Mouse (Mus musculus): Measurements from ENCODE around the gene Rassf6. TPM values are rescaled to one million over a fixed set of nuclear protein-coding genes. Genes with fewer than 3 reads are reported as not detected.
A peak's percentile ranks its signal among the peaks of the same experiment; 100 is the strongest.
"Not testable (repeated sequence)": the region's sequence is repeated elsewhere in the genome, so short reads cannot be mapped to it uniquely, and the experiment has no call there.

Rassf6 gene
- polyA plus RNA-seq, 1 experiment from 2014 or later = 0.14 TPM

DNA sequence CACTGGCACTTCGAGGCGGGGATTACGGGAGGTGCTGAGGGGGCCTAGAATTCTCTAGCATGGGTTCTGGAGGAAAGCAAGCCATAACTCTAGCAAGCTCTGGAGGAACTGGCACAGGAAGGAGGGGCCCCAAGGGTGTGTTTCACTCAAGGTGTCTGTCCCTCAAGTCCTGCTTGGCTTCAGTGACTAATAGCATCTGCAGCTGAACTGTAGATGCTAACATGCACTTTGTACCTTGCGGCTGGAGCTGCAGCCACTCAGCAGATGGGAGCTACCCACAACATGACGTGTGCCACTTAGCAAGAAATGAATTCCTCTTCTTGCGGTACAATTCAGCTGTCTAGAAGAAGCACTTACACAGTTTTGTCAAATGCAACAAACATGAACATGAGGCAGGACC is 18.7 kb downstream of the Rassf6 start:
- no peaks in the 10 kb centered on the region for H3K9me3 ChIP-seq
- no peaks in the 10 kb centered on the region for H3K36me3 ChIP-seq
- no peak overlapping the region for H3K27ac ChIP-seq (replicated peaks)
- H3K9ac ChIP-seq (replicated peaks) = no peak overlapping the region
- H3K4me3 ChIP-seq = no peak overlapping the region
- no peaks in the 10 kb centered on the region for H3K27me3 ChIP-seq
- H3K4me1 ChIP-seq = no peaks in the 10 kb centered on the region
- no peak overlapping the region for H3K4me2 ChIP-seq (replicated peaks)
- WGBS = 94% methylated on average over 6 of the region's 6 CpGs
- ATAC-seq (replicated peaks) = no peak

DNA sequence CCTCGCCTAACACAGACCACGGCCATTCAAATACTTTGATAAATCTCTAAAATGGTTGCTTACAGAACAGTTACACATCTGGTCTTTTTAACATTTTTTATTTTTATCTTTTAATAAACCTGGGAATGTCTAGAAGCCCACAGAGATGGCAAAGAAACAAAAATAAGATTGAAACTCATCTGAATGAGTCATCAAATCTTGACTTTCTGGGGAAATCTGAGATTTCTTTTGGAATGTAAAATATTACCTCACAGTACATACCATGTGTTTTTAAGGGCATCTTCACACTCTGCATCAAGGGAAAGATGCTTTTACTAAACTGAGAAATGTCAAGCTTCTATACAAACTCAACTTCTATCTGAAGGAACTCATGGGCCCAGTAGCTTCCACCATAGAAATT is 19.1 kb downstream of the Rassf6 start:
- H3K4me2 ChIP-seq (replicated peaks) = no peak overlapping the region
- no peak overlapping the region for H3K27ac ChIP-seq (replicated peaks)
- no peak for ATAC-seq (replicated peaks)
- H3K4me3 ChIP-seq = no peak overlapping the region
- no peaks in the 10 kb centered on the region for H3K9me3 ChIP-seq
- WGBS = 95% methylated on average over 2 of the region's 2 CpGs
- H3K4me1 ChIP-seq = no peaks in the 10 kb centered on the region
- no peak overlapping the region for H3K9ac ChIP-seq (replicated peaks)
- H3K36me3 ChIP-seq = no peaks in the 10 kb centered on the region
- H3K27me3 ChIP-seq = no peaks in the 10 kb centered on the region

DNA sequence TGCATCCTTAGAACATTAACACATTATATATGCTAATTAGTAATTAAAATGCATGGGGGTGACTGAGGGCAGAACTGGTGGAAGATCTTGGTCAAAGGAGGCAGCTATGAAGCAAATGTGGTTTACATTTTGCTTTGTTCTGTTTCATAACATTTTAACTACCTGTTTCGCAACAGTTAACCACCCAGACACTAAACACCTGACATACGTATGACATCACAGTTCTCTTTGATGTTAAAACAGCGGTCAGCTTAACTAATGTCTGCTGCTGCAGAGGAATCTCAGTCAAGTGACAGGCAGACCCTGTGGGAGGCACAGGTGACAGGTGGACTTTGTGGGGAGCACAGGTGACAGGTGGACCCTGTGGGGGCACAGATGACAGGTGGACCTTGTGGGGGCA is 22.6 kb downstream of the Rassf6 start:
- Histone ChIP-seq H3K9ac (replicated peaks) (no peak overlapping the region), H3K4me1 (no peaks in the 10 kb centered on the region), H3K4me3 (no peak overlapping the region), H3K9me3 (no peaks in the 10 kb centered on the region), H3K4me2 (replicated peaks) (no peak overlapping the region), H3K27me3 (no peaks in the 10 kb centered on the region), H3K27ac (replicated peaks) (no peak overlapping the region), H3K36me3 (no peaks in the 10 kb centered on the region)
- 92% methylated on average over 3 of the region's 3 CpGs for WGBS
- no peak for ATAC-seq (replicated peaks)

DNA sequence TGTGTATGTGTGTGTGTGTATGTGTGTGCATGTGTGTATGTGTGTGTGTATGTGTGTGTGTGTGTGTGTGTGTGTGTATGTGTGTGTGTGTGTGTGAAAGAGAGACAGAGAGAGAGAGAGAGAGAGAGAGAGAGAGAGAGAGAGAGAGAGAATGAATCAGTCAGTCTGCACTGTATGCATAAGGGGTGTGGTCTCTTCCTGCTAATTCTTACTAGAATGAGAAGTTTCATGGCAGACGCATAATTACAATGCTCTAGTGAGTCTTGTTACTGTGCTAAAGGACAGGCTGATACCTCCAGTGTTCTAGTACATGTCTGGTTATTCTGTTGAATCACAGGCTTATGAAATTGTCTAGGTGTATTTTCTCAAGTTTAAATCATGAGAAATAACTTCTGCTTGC is 27.7 kb downstream of the Rassf6 start:
- H3K27me3 ChIP-seq; H3K4me3 ChIP-seq; ATAC-seq (replicated peaks); H3K27ac ChIP-seq (replicated peaks); H3K9ac ChIP-seq (replicated peaks); H3K4me1 ChIP-seq; H3K4me2 ChIP-seq (replicated peaks); H3K36me3 ChIP-seq; H3K9me3 ChIP-seq: not testable (repeated sequence)
- WGBS = 74% methylated on average over 1 of the region's 1 CpGs

DNA sequence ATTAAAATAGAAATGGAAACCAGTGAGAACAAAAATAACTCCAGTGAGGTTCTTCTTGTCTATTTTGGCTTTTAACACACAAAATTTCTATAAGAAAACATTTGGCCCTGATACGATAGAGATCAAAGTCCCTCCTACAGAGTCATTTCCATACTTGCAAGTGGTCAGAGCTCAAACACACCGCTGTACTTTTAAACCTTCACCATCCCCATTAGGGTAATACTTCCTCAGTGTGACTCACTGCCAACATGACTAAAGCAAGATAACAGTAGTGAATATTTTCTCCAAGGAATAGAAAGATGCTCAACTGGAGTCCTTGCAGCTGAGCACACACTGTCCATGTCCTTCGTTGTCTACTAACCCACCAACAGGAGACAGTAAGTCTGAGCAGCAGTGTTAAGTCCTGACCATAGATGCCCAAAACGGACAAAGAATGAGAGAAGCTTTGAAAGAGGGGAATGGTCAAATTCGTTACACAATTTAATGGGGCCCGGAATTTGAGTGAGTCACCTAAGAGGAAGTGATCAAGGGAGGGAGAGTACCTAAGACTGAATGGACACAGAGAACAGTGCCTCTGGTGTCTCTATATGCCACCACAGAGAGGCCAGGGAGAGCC is 28.4 kb downstream of the Rassf6 start:
- H3K27me3 ChIP-seq = no peaks in the 10 kb centered on the region
- no peak overlapping the region for H3K9ac ChIP-seq (replicated peaks)
- ATAC-seq (replicated peaks) = no peak
- 84% methylated on average over 6 of the region's 6 CpGs for WGBS
- no peaks in the 10 kb centered on the region for H3K9me3 ChIP-seq
- H3K4me1 ChIP-seq = no peaks in the 10 kb centered on the region
- no peak overlapping the region for H3K4me2 ChIP-seq (replicated peaks)
- H3K27ac ChIP-seq (replicated peaks) = no peak overlapping the region
- H3K36me3 ChIP-seq = no peaks in the 10 kb centered on the region
- no peak overlapping the region for H3K4me3 ChIP-seq

DNA sequence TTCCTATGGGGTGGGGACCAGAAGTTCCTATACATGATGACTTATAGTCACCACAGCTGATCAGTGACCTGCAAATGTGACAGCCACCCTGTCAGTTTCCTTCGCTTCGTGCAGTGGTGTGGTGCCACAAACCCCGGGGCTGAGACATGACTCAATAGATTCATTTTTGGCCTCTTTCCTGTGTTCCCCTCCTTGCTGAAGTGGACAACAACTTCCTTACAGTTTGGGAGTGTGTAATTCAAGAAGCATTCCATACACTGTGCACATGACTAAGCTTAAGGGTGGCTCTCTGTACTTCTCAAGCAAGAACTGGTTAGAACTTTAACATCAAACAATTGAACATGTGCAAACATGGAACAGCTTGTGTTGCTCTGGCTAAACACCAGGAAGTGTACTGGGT is 29.1 kb downstream of the Rassf6 start:
- H3K4me3 ChIP-seq = no peak overlapping the region
- no peaks in the 10 kb centered on the region for H3K9me3 ChIP-seq
- 87% methylated on average over 3 of the region's 3 CpGs for WGBS
- no peak overlapping the region for H3K27ac ChIP-seq (replicated peaks)
- no peaks in the 10 kb centered on the region for H3K4me1 ChIP-seq
- H3K27me3 ChIP-seq = no peaks in the 10 kb centered on the region
- no peaks in the 10 kb centered on the region for H3K36me3 ChIP-seq
- ATAC-seq (replicated peaks) = no peak
- H3K9ac ChIP-seq (replicated peaks) = no peak overlapping the region
- H3K4me2 ChIP-seq (replicated peaks) = no peak overlapping the region

DNA sequence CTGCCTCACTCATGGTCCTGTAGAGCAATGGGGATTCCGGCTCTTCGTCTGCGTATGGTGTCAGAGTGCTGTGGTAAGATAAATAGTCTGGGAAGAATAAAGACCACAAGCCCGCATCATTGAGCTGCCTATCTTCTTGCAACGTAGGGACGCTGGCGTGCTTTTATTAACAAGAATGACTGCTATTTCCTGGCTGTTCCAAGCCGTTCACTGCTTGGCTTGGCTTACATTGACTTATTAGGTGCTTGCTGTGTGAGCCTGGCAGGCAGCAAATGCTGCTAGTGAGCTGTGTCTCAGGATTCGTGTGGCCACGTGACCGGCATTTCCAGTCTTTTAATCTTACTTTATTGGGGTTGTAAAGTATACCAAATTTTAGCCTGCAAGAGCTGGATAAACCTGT is 31.6 kb downstream of the Rassf6 start:
- H3K9me3 ChIP-seq = no peaks in the 10 kb centered on the region
- H3K4me2 ChIP-seq (replicated peaks) = no peak overlapping the region
- ATAC-seq (replicated peaks) = no peak
- H3K27ac ChIP-seq (replicated peaks) = no peak overlapping the region
- no peaks in the 10 kb centered on the region for H3K36me3 ChIP-seq
- no peak overlapping the region for H3K9ac ChIP-seq (replicated peaks)
- H3K4me1 ChIP-seq = no peaks in the 10 kb centered on the region
- H3K27me3 ChIP-seq = no peaks in the 10 kb centered on the region
- H3K4me3 ChIP-seq = no peak overlapping the region
- WGBS = 86% methylated on average over 11 of the region's 11 CpGs

DNA sequence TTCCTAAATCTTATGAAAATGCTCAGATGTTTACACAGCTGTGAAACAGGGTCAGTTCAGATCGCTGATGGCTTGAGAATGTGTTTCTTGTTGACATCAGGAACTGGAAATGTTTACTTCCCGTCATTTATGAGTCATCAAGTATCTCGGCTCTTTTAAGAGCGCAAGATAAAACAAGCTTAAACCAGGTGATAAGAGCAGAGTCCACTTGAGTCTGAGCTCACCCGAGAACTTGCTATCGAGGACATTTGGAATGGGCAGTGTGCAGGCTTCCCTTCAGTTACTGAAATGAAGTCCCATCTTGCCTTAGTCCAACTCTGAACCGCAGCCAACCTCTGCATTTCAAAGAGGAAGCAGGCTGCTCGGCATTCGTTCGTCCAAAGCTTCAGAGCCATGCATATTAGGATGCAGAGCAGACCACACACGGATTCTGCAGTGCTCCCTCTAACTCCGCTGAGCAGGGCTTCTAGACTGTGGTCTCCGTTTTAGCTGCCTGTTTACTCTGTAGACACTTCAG is 37.0 kb downstream of the Rassf6 start:
- H3K4me2 ChIP-seq (replicated peaks) = no peak overlapping the region
- no peak overlapping the region for H3K4me3 ChIP-seq
- no peak overlapping the region for H3K9ac ChIP-seq (replicated peaks)
- no peak overlapping the region for H3K27ac ChIP-seq (replicated peaks)
- no peaks in the 10 kb centered on the region for H3K9me3 ChIP-seq
- ATAC-seq (replicated peaks) = no peak
- H3K4me1 ChIP-seq = no peaks in the 10 kb centered on the region
- no peaks in the 10 kb centered on the region for H3K27me3 ChIP-seq
- no peaks in the 10 kb centered on the region for H3K36me3 ChIP-seq
- WGBS = 68% methylated on average over 13 of the region's 13 CpGs

DNA sequence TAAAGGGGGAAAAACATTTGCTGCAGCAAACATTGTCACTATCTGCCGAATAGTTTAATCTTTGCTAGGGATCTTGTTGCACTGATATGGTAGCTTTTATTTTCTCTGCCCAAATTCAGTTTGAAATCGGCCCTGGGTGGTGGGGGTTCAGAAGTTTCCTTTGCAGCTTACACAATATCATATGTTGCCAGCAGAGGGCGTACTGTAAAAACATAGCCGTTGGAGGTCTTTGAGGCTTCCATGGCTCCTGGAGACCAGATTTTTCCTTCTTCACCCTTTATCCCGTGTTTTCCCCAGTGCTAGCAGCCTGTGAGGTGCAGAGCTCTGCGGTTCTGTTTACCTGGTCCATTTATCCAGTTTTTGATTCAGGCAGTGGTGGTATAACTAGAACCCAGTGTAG is 39.0 kb downstream of the Rassf6 start:
- Histone ChIP-seq H3K27ac (replicated peaks) (no peak overlapping the region), H3K4me1 (no peaks in the 10 kb centered on the region), H3K36me3 (no peaks in the 10 kb centered on the region), H3K4me3 (no peak overlapping the region), H3K9ac (replicated peaks) (no peak overlapping the region), H3K4me2 (replicated peaks) (no peak overlapping the region), H3K27me3 (no peaks in the 10 kb centered on the region), H3K9me3 (no peaks in the 10 kb centered on the region)
- WGBS = 21% methylated on average over 6 of the region's 6 CpGs
- peak; percentile 38; the same call in 1 of the 2 replicates for ATAC-seq (replicated peaks)

DNA sequence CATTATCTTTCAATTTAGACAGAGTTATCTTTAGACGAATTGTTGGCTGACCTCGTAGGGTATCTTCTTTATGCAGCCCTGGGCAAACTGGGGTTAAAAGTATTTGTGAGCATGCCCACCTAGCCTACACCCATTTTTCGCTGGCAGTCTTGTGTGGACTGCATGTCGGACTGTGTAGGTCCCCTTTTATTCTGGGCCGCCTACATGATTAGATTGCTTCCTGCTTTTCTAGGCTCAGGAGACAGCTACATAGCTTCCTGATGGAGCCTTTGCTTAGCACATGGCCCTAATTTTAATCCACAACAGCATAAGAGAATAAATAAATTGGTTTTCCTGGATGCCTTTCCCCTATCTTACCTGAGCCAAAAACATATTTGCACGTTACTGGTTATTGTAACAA is 44.3 kb downstream of the Rassf6 start:
- Histone ChIP-seq H3K4me1 (no peaks in the 10 kb centered on the region), H3K36me3 (no peaks in the 10 kb centered on the region), H3K9ac (replicated peaks) (no peak overlapping the region), H3K9me3 (no peaks in the 10 kb centered on the region), H3K27me3 (no peaks in the 10 kb centered on the region), H3K27ac (replicated peaks) (no peak overlapping the region), H3K4me2 (replicated peaks) (no peak overlapping the region), H3K4me3 (no peak overlapping the region)
- whole genome bisulfite sequencing = 88% methylated on average over 6 of the region's 6 CpGs
- ATAC-seq (replicated peaks) = no peak

DNA sequence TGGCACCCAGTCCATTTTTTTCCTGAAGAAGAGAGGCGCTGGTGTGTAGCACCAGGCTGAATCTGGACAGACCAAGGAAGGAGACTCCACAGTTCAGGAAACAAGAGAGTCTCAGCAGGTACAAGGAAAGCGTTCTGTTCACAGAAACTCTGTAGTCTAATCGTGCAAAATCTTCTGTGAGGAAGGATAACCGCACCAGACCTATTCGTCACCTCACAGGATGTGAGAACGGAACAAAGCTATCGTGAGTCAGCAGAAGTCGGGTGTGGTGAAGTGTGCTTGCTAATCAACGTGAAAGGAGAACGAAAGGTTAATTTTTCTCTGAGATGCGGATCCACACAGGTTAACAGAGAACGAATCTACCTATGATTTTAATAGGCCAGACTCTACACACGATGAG is 45.5 kb downstream of the Rassf6 start:
- no peaks in the 10 kb centered on the region for H3K9me3 ChIP-seq

DNA sequence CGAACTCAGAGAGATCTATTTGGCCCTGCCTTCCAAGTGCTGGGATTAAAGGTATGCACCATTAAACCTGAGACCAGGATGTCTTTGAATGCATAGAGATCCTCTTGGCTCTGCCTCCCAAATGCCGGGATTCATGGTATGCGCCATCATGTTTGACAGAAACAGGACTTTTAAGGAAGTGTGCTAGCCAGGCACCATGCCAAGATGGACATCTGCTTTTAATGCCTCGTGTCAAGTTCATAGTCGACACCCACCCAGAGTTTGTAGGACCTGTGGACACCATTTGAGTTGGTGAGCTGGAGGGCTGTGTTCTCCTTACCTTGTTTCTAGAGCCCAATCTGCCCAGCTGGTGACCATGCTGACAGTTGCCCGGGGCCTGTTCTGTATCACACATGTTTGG is 48.5 kb downstream of the Rassf6 start:
- H3K4me1 ChIP-seq = 0 out of 2 replicates have a peak, but pooled peaks cover 5% of the 10 kb centered on the region
- H3K4me2 ChIP-seq (replicated peaks) = no peak overlapping the region
- H3K9me3 ChIP-seq = no peaks in the 10 kb centered on the region
- H3K9ac ChIP-seq (replicated peaks) = no peak overlapping the region
- 83% methylated on average over 6 of the region's 6 CpGs for WGBS
- ATAC-seq (replicated peaks) = no peak
- no peaks in the 10 kb centered on the region for H3K36me3 ChIP-seq
- no peak overlapping the region for H3K4me3 ChIP-seq
- H3K27me3 ChIP-seq = no peaks in the 10 kb centered on the region
- H3K27ac ChIP-seq (replicated peaks) = no peak overlapping the region

More for the DNA sequence above, 45.5 kb downstream of the Rassf6 start:
- WGBS = 91% methylated on average over 13 of the region's 13 CpGs
- Histone ChIP-seq H3K36me3 (no peaks in the 10 kb centered on the region), H3K4me3 (no peak overlapping the region), H3K4me1 (no peaks in the 10 kb centered on the region), H3K4me2 (replicated peaks) (no peak overlapping the region), H3K27ac (replicated peaks) (no peak overlapping the region), H3K9ac (replicated peaks) (no peak overlapping the region), H3K27me3 (no peaks in the 10 kb centered on the region)
- no peak for ATAC-seq (replicated peaks)

DNA sequence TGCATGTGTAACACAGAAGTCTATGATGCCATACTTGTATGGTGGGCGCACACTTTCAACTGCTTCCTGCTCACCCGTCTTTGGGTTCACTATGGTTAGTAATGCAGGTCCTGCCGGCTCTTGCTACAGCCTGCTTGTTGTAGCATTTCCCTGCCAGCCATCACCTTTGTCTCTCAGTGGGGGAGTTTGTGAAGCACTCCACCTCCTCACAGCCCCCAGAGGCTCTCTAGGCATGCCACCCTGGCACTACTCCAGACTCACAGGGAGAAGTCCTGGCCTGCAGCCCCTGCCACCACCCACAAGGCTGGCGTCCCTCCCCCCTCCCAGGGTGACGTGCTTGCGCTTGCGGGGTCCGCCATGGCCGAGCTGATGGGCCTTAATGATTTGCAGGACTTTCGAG is 49.8 kb downstream of the Rassf6 start:
- ATAC-seq (replicated peaks) = no peak
- WGBS = 76% methylated on average over 10 of the region's 10 CpGs
- Histone ChIP-seq H3K27me3 (no peaks in the 10 kb centered on the region), H3K9ac (replicated peaks) (no peak overlapping the region), H3K9me3 (no peaks in the 10 kb centered on the region), H3K27ac (replicated peaks) (no peak overlapping the region), H3K4me3 (no peak overlapping the region), H3K4me2 (replicated peaks) (no peak overlapping the region), H3K36me3 (no peaks in the 10 kb centered on the region), H3K4me1 (0 out of 2 replicates have a peak, but pooled peaks cover 5% of the 10 kb centered on the region)

All from forebrain, embryonic 15.5 days (tissue).